Mouse (Mus musculus): ENCODE results near the gene Akr1d1. TPM values are rescaled to one million over a fixed set of nuclear protein-coding genes. Genes with fewer than 3 reads are reported as not detected.

The Akr1d1 gene
- not detected in 2 replicates for polyA plus RNA-seq (2016; fragmentation: Nextera tagmentation; extraction: Ambion mirVana)

DNA sequence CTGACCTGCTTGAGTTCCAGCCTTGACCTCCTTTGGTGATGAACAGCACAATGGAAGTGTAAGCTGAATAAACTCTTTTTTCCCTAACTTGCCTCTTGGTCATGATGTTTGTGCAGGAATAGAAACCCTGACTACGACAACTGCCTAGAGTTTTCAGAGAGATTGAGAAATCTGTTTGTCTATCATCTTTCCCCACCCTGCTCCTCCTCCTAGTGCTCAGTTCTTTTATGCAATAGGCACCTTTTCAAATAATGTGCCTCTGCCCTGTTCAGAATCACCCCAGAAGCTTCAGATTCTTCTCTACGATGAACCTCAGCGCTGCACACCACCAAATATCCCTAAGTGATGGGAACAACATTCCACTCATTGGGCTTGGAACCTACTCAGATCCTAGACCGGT, at the start of gene Akr1d1:
Gene Akr1d1, plus strand, starts transcription at position 234 of the 400 bp plus-strand sequence.
- H3K9me3 ChIP-seq = no peaks in the 10 kb centered on the region
- no peaks in the 10 kb centered on the region for H3K4me1 ChIP-seq
- no peaks in the 10 kb centered on the region for H3K27me3 ChIP-seq (ENCODE audit: poor library complexity, severe bottlenecking)
- H3K36me3 ChIP-seq (replicated peaks) = no peaks in the 10 kb centered on the region
- no peak within 1 kb of the TSS for H3K27ac ChIP-seq
- no peak within 1 kb of the TSS for H3K4me3 ChIP-seq
- 89% methylated on average over 4 of the region's 4 CpGs for WGBS
- no peak for DNase-seq (ENCODE audit: extremely low spot score, low spot score)

DNA sequence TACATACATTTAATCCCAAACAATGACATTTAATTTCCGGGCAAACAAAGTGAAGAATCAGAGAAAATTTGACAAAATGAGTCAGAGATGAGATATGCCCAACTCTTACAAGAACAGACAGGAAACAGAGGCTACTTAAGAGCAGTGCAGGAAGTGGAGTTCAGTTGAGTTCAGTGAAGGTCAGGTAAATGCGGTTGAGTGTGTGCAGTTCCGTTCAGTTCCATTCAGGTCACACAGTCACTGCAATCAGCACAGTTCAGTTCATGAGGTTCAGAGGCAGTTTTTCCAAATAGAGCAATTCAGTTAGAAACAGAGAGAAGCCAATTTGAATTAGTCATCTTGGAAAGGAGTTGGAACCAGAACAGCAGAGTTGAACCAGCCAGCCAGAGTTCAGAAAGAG, 48.8 kb upstream of the Akr1d1 start:
- Histone ChIP-seq H3K4me1 (no peaks in the 10 kb centered on the region), H3K27ac (no peak overlapping the region), H3K27me3 (ENCODE audit: poor library complexity, severe bottlenecking) (no peaks in the 10 kb centered on the region), H3K36me3 (replicated peaks) (no peaks in the 10 kb centered on the region), H3K9me3 (no peaks in the 10 kb centered on the region), H3K4me3 (no peak overlapping the region)
- WGBS = 88% methylated on average over 3 of the region's 3 CpGs
- no peak for DNase-seq (ENCODE audit: extremely low spot score, low spot score)

DNA sequence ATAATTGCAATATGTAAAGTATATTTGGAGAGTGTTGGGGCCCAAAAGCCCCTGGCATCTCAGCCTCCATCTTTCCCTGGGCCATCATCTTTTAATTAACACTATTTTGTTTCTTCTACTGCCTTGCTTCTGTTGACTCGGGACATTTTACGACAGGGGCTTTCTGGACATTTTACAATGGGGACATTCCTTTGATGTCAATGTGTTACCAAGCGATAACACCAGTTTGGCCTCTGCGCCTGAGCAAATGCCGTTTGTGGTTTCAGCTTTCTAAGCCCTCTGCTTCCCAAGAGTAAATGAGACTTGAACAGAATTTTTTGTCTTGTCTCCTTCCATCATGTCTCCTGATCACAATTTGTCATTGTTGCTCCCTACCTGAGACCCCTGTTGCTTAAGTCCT, 46.7 kb upstream of the Akr1d1 start:
- Histone ChIP-seq H3K9me3 (no peaks in the 10 kb centered on the region), H3K4me1 (no peaks in the 10 kb centered on the region), H3K27ac (no peak overlapping the region), H3K36me3 (replicated peaks) (no peaks in the 10 kb centered on the region), H3K27me3 (ENCODE audit: poor library complexity, severe bottlenecking) (no peaks in the 10 kb centered on the region), H3K4me3 (no peak overlapping the region)
- DNase-seq (ENCODE audit: extremely low spot score, low spot score) = no peak
- 81% methylated on average over 5 of the region's 5 CpGs for WGBS

DNA sequence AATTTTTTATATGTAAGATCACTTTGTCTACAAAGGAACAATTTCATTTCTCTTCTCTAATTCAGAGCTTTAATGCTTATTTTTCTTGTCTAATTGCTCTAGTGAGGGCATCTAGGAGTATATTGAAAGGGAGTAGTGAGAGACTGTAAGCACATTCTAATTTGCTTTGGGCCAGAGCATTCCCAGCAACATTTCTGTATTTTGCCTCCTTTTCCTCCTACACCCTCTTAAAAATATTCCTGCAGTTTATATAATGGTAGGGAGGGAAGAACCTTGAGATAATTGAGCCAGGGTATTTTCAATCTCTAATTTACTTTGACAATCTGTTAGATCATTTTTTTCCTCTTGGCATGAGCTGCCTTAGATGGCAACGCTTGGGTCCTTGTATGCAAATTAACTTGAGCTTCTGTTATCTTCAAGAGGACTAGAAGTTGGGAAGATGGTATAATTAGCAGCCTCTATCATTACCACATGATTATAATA, 45.3 kb upstream of the Akr1d1 start:
- Histone ChIP-seq H3K36me3 (replicated peaks) (no peaks in the 10 kb centered on the region), H3K4me1 (no peaks in the 10 kb centered on the region), H3K27ac (no peak overlapping the region), H3K4me3 (no peak overlapping the region), H3K27me3 (ENCODE audit: poor library complexity, severe bottlenecking) (no peaks in the 10 kb centered on the region), H3K9me3 (no peaks in the 10 kb centered on the region)
- WGBS = 68% methylated on average over 1 of the region's 1 CpGs
- DNase-seq (ENCODE audit: extremely low spot score, low spot score) = no peak

DNA sequence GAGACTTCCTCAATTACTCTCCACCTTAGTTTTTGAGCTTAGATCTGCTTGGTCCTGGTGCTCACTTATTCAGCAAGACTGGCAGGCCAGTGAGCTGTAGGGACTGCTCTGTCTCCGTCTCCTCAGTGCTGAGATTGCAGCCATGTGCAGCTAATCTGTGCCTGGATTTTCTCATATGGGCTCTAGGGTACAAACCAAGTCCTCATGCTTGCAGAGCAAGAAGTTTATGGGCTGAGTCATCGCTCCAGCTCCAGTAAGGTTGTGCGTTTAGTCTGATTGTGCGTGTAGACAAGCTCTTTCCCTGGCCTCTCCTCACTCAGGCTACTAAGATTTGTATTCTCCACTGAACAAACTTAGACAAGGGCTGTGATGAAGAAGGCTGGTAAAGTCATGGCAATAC, 43.5 kb upstream of the Akr1d1 start:
- no peaks in the 10 kb centered on the region for H3K27me3 ChIP-seq (ENCODE audit: poor library complexity, severe bottlenecking)
- DNase-seq (ENCODE audit: extremely low spot score, low spot score) = no peak
- 87% methylated on average over 4 of the region's 4 CpGs for WGBS
- H3K27ac ChIP-seq = no peak overlapping the region
- no peaks in the 10 kb centered on the region for H3K9me3 ChIP-seq
- H3K4me3 ChIP-seq = no peak overlapping the region
- no peaks in the 10 kb centered on the region for H3K4me1 ChIP-seq
- H3K36me3 ChIP-seq (replicated peaks) = no peaks in the 10 kb centered on the region

DNA sequence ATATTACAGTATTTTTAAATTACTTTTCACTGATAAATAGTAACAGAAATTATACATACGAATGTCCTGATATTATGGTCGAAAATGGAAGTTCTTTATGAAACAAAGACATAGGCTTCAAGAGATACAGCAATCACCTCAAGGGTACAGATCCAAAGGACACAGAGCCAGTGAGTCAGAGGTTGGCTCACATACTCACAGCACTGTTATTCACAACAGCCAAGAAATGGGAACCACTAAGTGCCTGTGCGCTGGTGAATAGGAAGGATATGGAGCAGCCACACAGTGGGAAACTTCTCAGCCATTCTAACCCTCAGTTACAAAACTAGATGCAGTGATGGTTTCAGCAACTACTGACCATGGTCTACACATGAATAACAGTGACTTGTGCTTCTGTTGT, 37.7 kb upstream of the Akr1d1 start:
- Histone ChIP-seq H3K27ac (no peak overlapping the region), H3K27me3 (ENCODE audit: poor library complexity, severe bottlenecking) (no peaks in the 10 kb centered on the region), H3K9me3 (no peaks in the 10 kb centered on the region), H3K36me3 (replicated peaks) (no peaks in the 10 kb centered on the region), H3K4me3 (no peak overlapping the region), H3K4me1 (no peaks in the 10 kb centered on the region)
- 84% methylated on average over 3 of the region's 3 CpGs for WGBS
- DNase-seq (ENCODE audit: extremely low spot score, low spot score) = no peak

DNA sequence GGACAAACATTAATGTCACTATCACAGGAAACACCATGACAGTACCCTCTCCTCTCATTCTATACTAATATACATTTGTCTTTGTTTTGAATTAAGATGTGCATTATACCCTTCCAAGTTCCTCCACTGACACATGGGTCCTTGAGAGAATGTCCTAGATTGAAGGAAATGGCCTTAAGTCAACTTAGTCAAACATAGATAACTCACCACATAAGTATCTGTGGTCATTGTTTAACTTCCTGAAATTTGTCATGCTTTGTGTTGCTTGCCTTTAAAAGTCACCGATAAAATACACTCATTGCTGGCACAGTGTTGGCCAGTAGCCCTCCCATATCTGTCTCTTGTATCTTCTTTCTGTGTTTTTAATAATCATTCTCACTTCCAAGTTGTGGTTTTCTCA, 35.0 kb upstream of the Akr1d1 start:
- H3K36me3 ChIP-seq (replicated peaks) = no peaks in the 10 kb centered on the region
- no peak for DNase-seq (ENCODE audit: extremely low spot score, low spot score)
- no peaks in the 10 kb centered on the region for H3K27me3 ChIP-seq (ENCODE audit: poor library complexity, severe bottlenecking)
- H3K9me3 ChIP-seq = peaks cover 12% of the 10 kb centered on the region
- no peaks in the 10 kb centered on the region for H3K4me1 ChIP-seq
- 86% methylated on average over 1 of the region's 1 CpGs for WGBS
- no peak overlapping the region for H3K27ac ChIP-seq
- no peak overlapping the region for H3K4me3 ChIP-seq

DNA sequence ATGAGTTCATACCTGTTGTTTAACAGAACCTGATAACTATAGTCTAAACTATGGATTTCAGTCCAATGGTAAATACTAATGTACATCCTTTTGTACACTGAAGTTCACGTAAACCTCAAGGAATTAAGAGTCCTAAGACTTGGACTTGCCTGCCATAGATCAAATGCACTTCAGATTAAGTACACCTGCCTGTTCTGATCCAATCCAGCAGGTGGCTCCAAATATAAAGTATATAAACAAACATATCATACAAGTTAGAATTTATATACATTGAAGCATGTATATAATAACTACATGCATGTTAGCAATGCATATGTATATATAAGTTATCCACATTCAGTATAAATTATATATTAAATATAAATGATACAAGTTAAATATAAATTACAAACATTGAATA, 33.1 kb upstream of the Akr1d1 start:
- H3K4me1 ChIP-seq = no peaks in the 10 kb centered on the region
- no peak overlapping the region for H3K4me3 ChIP-seq
- peaks cover 15% of the 10 kb centered on the region for H3K9me3 ChIP-seq
- no peak overlapping the region for H3K27ac ChIP-seq
- H3K27me3 ChIP-seq (ENCODE audit: poor library complexity, severe bottlenecking) = no peaks in the 10 kb centered on the region
- no peaks in the 10 kb centered on the region for H3K36me3 ChIP-seq (replicated peaks)
- 91% methylated on average over 1 of the region's 1 CpGs for WGBS
- no peak for DNase-seq (ENCODE audit: extremely low spot score, low spot score)

DNA sequence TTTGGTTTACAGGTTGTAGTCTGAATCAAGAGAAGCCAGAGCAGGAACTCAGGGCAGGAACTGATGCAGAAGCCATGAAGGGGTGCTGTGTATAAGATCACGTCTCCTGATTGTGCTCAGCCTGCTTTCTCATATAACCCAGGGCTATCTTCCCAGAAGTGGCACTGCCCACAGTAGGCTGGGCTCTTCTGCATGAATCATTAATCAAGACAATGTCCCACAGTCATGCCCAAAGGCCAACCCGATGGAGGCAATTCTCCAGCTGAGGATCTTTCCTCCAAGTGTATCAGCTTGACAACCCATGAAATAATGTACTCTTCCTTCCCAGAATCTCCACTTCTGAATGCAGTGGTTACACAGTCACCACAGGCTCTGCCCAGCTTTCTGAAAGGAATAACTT, 24.4 kb upstream of the Akr1d1 start:
- Histone ChIP-seq H3K36me3 (replicated peaks) (no peaks in the 10 kb centered on the region), H3K27me3 (ENCODE audit: poor library complexity, severe bottlenecking) (no peaks in the 10 kb centered on the region), H3K4me1 (no peaks in the 10 kb centered on the region), H3K27ac (no peak overlapping the region), H3K4me3 (no peak overlapping the region), H3K9me3 (no peaks in the 10 kb centered on the region)
- WGBS = 85% methylated on average over 2 of the region's 2 CpGs
- DNase-seq (ENCODE audit: extremely low spot score, low spot score) = no peak

DNA sequence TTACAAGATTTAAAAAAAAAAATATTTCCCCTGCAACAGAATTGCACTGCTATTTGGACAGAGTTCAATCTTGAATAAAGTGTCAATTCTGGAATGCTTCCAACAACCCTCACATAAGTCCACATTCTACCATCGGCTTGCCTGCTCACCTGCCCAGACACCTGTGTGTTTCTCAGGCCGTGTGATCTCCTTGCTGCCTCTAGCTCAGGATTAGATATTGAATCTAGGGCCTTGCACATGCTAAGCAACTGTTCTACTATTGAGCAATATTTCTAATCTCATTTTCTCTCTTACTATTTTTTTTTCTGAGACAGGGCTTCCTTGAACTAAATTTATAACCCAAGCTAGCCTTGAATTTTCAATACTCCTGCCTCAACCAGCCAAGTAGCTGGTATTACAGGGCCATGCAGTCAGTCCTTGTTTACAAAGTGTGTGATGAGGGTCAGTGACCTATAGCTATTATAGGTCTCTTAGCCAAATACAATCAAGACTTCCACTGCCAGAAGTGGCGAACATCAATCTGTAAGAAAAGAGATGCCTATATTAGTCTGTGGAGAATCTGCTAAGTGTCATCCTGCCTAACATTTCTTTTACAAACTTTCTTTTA, 23.0 kb upstream of the Akr1d1 start:
- H3K4me1 ChIP-seq = no peaks in the 10 kb centered on the region
- H3K4me3 ChIP-seq = no peak overlapping the region
- H3K36me3 ChIP-seq (replicated peaks) = no peaks in the 10 kb centered on the region
- DNase-seq (ENCODE audit: extremely low spot score, low spot score) = no peak
- H3K27ac ChIP-seq = no peak overlapping the region
- H3K9me3 ChIP-seq = no peaks in the 10 kb centered on the region
- WGBS = 91% methylated on average over 3 of the region's 3 CpGs
- no peaks in the 10 kb centered on the region for H3K27me3 ChIP-seq (ENCODE audit: poor library complexity, severe bottlenecking)

DNA sequence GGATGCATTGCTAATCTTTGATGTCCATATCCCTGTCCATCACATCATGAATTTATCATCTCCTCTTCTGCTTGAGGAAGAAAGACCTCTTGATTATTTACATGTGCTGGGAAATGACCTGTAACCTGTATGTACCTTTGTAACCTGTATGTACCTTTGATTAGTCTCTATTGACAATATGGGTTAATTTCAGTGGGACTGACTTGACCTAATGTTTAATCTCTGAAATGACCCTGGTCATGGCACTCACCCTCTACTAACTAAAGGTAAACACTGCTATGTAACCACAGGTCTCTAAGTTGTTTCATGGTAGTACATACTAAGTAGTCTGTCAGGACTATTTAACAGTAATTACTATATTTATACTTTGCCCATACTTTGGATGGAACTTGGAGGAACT, 19.2 kb upstream of the Akr1d1 start:
- no peaks in the 10 kb centered on the region for H3K9me3 ChIP-seq
- no peak for DNase-seq (ENCODE audit: extremely low spot score, low spot score)
- no peaks in the 10 kb centered on the region for H3K36me3 ChIP-seq (replicated peaks)
- H3K27ac ChIP-seq = no peak overlapping the region
- H3K4me1 ChIP-seq = no peaks in the 10 kb centered on the region
- no peak overlapping the region for H3K4me3 ChIP-seq
- no peaks in the 10 kb centered on the region for H3K27me3 ChIP-seq (ENCODE audit: poor library complexity, severe bottlenecking)

DNA sequence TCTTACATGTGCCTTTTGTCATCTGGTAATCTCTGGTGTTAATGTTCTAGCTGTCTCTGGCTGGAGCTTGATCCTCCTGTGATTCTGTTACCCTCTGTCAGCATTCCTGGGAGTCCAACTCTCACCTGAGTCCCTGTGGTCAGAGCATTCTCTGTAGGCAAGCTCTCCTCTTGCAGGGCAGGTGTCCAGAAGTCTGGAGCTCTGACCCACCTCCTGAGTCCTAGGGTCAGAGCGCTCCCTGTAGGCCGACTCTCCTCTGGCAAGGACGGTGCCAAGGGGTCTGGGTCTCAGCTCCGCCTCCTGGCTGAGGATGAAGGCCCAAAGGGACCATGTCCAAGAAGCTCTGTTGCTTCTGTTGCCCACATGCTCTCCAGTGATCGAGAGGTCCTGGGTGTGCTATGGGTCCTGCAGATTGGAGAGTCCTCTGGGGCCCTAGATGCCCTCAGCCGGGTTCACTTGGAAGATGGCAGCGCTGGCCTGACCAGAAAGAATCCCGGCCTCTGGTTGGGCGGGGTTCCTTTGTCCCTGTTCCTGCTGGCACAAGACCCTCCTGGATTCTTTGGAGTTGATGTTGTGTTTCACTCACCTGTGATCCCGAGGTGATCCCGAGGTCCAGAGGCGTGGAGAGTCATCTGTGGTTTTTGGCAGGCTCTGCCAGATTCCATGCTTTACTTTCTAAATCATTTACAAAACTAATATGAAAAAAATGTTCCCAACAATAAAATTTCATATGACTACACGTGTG, 9.2 kb upstream of the Akr1d1 start:
- WGBS = 91% methylated on average over 13 of the region's 13 CpGs
- DNase-seq (ENCODE audit: extremely low spot score, low spot score) = no peak
- H3K27ac ChIP-seq = no peak overlapping the region
- no peaks in the 10 kb centered on the region for H3K4me1 ChIP-seq
- no peaks in the 10 kb centered on the region for H3K36me3 ChIP-seq (replicated peaks)
- H3K4me3 ChIP-seq = no peak overlapping the region
- no peaks in the 10 kb centered on the region for H3K27me3 ChIP-seq (ENCODE audit: poor library complexity, severe bottlenecking)
- no peaks in the 10 kb centered on the region for H3K9me3 ChIP-seq

DNA sequence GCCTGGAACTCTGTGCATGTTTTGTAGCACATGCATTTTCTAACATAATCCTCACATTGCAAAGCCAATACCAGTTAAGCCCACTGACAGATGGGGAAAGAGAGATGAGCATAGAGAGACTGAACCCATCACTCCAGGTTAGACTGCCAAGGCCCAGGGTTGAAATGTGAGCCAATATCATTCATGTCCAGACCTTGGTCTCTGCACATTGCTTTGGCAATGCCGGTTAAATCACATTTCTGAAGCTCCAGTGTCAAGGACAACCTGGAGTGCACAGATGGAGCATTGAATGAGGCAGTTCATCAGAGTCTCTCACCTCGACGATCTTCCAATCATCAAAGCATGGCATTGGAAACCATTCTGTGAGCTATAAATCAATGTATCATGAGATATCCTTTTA, 2.1 kb downstream of the Akr1d1 start:
- Histone ChIP-seq H3K27ac (no peak overlapping the region), H3K4me3 (no peak overlapping the region), H3K27me3 (ENCODE audit: poor library complexity, severe bottlenecking) (no peaks in the 10 kb centered on the region), H3K9me3 (no peaks in the 10 kb centered on the region), H3K36me3 (replicated peaks) (no peaks in the 10 kb centered on the region), H3K4me1 (no peaks in the 10 kb centered on the region)
- no peak for DNase-seq (ENCODE audit: extremely low spot score, low spot score)
- WGBS = 92% methylated on average over 3 of the region's 3 CpGs

Data from forebrain, embryonic 10.5 days (tissue).